Mouse (Mus musculus): ENCODE data around the gene Entpd1.

Gene Entpd1

DNA sequence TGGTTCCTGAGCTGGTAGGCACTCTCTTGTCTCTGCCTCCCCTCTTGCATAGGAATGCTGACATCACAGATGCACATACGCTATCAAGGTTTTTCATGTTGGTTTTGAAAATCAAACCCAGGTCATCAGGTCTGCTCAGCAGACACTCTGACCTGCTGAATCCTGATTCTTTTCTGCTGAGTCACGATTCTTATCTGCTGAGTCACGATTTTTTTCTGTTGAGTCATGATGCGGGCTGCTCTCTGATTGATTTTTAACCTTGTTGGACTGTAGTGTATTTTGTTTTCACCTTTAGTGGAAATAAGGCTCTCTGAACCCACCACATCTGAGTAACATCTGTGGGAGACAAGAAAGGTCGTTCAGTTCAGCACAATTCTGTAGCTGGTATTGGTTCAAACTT lies 63.2 kb downstream of the Entpd1 start:
- no peak for DNase-seq

DNA sequence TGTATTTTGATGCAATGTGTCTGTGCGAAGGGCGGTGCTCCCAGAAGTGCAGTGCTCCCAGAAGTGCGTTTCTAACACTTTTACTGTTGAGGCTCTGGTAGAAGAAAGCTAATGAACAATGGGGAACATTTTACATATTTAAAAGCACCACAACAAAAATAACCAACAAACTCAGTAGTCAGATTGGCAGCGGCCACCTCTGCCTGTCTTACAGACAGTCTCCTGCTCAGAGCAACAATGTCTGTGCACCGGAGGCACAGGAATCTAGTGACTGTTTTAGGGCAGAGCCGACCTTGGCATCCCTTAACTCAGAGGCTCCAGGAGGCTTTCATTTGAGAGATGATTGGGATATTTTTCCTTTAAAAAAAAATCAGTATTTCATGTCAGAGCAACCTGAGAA lies 65.9 kb downstream of the Entpd1 start:
- DNase-seq: no peak

DNA sequence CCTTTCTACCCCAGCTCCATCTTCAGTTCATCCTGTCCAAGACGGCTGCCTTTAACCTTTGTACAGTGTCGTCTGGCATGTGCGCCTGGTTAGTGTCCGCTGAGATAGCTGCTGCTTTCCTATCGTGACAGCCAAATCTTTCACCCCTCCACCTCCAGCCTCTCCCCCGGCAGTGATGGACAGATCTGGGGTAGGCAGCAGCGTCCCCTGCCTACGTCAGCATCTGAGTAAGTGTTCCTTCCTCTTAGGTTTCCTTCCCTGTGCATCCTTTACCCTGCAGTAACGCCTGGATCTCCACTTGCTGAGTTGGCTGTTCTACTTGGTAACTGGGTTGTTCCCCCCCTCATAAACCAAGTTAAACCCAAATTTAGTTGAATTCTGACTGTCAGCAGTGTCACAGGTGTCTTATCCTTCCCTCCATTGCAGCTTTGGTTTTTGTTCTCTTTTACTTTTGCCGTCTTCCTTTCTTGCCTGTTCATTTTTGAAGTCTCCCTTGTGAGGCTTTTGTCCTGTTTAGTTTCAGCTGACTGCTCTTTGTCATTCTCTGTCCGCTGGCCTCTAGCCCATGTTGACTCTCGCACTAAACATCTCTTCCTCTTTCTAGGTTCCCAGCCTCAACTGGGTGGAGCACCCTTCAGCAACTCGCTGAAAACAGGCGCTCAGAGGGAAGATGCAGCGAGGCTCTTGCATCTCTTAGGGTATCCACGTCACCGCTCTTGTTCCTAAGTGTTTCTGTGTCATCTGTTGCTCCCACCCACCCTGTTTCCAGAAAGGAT lies 66.6 kb downstream of the Entpd1 start:
- DNase-seq: peak; percentile 22

- DNase-seq: no peak
Measured at GRCm38 (mm10) chr19:40679632-40680031, 67.5 kb downstream of the Entpd1 start.

DNA sequence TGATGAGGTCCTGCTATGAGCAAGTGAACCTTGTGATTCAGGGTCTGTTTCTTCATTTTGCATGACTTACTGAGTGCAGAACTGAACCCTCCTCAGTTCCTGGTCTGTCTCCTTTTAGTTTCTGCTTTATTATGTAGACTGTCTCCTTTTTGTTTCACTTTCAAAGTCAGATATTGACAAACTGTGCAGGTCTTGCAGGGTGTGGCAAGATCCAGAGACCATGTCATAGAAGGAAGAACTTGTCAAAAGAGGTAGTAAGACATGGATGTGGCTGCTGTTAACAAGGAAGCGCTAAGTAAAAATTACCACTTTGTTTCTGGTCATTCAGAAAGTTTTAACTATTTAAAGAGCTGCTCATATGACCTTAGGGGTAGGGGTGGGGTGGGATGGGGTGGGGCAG lies 72.0 kb downstream of the Entpd1 start:
- no peak for DNase-seq

- no peak for DNase-seq
Measured at GRCm38 (mm10) chr19:40684566-40684965, 72.4 kb downstream of the Entpd1 start.

DNA sequence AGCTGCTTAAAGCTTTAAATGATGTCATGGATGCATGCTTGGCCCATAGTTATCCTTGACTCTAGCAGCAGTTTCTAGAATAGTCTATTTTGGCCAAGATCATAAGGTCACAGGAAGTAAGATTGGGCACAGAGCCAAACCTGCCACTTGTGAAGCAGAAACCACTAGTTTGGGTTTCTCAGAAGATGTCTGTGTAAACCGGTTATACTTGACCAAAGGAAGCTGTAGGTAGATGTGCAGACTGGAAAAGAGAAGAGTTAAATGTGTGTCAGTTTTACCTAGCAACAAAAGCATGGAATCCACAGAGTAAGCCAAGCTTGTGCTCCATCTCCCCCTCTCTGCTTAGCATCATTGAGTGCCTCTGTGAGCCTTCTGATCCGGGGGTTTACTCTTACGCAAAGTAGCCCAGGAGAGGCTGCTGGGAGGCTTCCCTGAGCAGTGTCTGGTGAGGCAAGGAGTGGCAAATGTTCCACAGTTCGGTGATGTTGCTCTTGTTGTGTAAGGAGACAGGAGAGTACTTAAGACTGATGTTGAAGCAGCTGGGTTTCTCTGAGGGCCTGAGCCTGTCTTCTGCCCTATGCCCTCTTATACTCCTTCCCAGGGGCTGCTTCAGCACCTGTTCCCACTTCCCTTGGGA lies 75.2 kb downstream of the Entpd1 start:
- no peak for DNase-seq

- no peak for DNase-seq
Measured at GRCm38 (mm10) chr19:40693201-40693600, 81.0 kb downstream of the Entpd1 start.

GRCm38 (mm10) chr19:40696116-40696515 lies 84.0 kb downstream of the Entpd1 start:
- DNase-seq: no peak

- peak; percentile 61 for DNase-seq
Measured at GRCm38 (mm10) chr19:40698103-40698853, 86.1 kb downstream of the Entpd1 start.

- DNase-seq: no peak
Measured at GRCm38 (mm10) chr19:40699816-40700215, 87.7 kb downstream of the Entpd1 start.

DNA sequence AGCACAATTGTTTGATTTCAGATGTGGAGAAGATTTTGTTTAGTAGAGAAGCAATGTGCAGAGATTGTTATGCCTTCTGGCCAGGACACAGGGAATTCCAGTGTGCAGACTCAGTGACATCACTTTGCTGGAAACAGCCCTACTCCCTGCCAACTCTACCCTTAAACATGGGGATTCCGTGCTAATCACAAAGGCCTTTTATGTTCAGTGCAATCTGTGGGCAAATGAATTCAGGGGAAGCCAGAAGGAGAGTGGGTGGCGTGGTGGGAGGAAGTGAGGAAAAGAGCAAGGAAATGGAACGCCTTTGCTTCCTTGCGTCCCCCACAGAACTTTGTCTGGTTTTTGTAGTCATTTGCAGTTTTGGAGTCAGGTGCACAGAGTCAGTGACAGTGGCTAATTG lies 90.2 kb downstream of the Entpd1 start:
- DNase-seq: no peak

- no peak for DNase-seq
Measured at GRCm38 (mm10) chr19:40712889-40713628, 100.9 kb downstream of the Entpd1 start.

DNA sequence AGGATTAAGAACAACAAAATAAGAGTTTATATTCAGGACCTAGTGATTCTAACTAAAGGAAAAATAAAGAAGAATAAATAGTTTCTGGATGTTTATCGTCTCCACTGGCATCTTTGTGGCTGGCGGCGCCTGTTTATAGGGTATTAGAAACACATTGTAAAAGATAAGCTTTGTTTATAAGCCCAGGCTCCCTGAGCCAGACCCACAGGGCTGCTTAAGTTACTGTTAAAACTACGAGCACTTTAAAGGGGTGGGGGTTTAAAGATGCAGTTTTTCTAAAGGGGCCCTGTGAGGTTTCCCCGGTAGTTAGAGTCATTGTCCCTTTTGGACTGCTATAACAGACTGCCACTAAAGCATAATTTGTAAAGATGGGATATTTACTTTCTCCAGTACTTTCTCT lies 102.5 kb downstream of the Entpd1 start:
- no peak for DNase-seq

DNA sequence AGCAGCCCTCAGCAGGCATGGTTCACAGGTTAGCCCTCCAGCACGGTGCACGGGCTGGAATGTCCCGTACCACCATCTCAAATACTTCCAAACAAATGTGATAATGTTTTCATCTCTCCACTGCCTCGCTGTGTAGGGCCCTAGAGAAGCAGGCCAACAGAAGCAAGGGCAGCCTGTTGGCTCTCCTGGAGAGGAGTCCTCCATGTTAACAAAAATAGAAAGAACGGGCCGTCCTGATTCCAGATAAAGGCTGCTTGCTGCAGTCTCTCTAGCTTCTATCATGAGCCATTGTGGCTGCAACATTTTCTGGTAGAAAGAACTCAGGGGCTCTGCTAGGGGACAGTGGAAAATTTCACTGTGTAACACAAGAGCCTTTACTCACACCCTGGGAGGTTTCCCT lies 104.8 kb downstream of the Entpd1 start:
- no peak for DNase-seq

DNA sequence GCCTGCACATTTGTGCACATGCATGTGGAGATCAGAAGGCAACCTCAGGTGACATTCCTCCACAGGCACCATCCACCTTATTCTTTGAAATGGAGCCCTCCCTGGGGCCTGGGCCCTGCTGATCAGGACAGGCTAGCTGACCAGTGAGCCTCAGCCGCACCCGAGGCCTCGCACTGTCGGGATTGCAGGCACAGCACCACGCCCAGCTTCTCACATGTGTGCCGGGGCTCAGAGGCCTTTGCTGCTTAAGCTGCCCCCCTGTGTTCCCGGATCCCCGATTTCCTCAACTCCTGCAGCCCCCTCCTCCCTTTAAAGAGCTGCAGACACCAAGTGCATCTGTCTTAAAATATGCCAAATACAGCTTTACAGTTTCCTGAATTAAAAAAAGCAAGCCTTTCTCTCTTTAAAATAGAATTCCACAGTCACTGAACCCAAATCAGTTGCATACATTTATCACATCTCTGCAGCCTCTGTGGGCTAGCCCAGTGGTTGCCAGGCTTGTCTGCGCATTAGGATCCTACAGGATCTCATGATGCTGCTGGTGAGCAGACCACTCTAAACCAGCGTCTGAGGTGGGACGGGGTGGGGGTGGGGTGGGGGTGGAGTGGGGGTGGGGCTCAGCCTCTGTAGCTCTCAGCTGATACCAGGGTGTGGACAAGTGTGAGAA lies 107.4 kb downstream of the Entpd1 start:
- DNase-seq: no peak

GRCm38 (mm10) chr19:40720381-40720780 lies 108.2 kb downstream of the Entpd1 start:
- no peak for DNase-seq

- DNase-seq: no peak
Measured at GRCm38 (mm10) chr19:40722137-40723038, 110.2 kb downstream of the Entpd1 start.

GRCm38 (mm10) chr19:40723516-40723915 lies 111.3 kb downstream of the Entpd1 start:
- DNase-seq: no peak

GRCm38 (mm10) chr19:40726148-40726547 lies 114.0 kb downstream of the Entpd1 start:
- no peak for DNase-seq

DNA sequence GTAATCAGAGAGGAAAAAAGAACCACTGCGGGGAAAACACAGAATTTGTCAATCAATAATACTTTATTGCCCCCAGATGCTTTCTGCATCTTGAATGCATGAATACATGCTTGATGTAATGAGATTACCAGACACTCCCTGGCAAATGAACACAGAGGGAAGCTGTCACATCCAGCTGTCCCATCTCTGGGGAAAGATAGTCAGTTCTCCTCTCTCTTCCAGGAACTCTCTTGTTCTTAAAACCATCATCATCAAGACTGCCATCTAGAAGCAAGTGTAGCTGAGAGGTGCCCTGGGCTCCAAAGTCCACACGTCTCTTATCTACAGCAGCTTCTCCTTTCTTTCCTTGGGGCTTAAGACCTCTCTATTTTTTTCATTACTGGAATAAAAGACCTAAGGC lies 114.4 kb downstream of the Entpd1 start:
- DNase-seq: no peak

- no peak for DNase-seq
Measured at GRCm38 (mm10) chr19:40728213-40728612, 116.0 kb downstream of the Entpd1 start.

Data from kidney, adult 11 months (tissue).